Mouse (Mus musculus): ENCODE measurements around the gene Itgb3bp. TPM values are rescaled to one million over a fixed set of nuclear protein-coding genes. Genes with fewer than 3 reads are reported as not detected.

The Itgb3bp gene
- 25.1 and 26.8 TPM in 2 replicates for polyA plus RNA-seq (2015; fragmentation: Nextera tagmentation; extraction: Ambion mirVana)

DNA sequence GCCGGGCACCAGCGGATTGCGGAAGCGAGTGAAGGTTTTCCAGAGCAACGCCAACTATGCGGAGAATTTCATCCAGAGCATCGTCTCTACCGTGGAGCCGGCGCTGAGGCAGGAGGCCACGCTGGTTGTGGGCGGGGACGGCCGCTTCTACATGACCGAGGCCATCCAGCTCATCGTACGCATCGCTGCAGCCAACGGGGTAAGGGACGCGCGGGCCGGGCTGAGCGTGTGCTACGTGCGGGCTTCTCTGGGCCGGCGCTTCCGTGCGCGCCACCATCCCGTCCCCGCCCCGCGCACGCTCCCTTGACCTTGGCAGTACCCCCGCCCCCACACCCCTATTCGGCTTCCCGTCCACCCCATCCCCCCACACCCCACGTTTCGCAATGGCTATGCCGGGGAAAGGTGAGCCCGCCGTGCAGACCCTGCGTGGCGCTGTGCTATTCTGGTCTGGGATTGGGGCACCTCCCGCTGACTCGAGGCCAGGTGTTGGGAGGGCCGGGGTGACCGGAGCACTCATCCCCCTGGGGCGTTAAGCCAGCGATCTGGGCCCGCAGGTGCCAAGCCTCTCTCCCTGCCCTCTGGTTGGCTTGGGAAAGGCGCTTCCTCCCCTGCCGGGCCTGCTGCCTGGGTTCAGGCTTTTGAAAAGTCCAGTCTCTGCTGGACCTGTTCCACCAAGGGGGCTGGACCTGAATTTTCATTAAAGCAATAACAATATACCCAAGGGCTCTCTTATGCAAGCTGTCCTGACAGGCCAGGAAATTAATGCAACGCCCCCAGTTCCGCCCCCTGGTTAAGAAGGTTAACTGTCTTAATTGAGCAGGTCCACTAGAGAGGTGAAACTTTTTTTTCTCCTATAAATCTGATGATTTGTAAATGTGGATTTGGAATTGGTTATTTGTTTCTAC lies at the start of gene Itgb3bp:
Itgb3bp (minus strand) TSS at position 201 of the 905 bp plus-strand sequence.
- Histone ChIP-seq H3K36me3 (no peaks in the 10 kb centered on the region), H3K9me3 (no peaks in the 10 kb centered on the region), H3K4me3 (replicated peaks) (peak within 1 kb of the TSS; percentile 59), H3K27ac (peak within 1 kb of the TSS; percentile 82), H3K4me2 (replicated peaks) (peak within 1 kb of the TSS; percentile 88), H3K4me1 (replicated peaks) (peaks cover 11% of the 10 kb centered on the region; the same call in 1 of the 2 replicates), H3K9ac (replicated peaks) (peak within 1 kb of the TSS; percentile 79), H3K27me3 (no peaks in the 10 kb centered on the region)
- ATAC-seq: peak; percentile 96
- under 1% methylated on average over 56 of the region's 57 CpGs for WGBS

DNA sequence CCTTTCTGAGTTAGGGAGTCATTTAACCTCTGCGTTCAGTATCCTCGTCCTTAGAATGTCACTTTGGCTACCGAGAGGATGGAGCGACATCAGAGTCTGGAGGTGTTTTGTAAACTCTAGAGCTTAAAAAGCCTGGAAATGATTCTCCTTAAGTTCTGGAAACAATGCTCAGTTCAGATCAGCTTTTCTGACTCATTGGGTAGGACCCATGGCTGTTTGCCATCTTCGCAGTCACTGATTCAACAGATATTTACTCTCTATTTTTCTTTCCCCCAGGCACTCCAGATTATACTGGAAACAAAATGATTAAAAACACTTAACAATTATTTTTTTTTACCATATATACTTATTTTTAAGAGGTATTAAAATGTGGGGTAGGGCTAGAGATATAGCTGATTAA lies 49.7 kb upstream of the Itgb3bp start:
- no peaks in the 10 kb centered on the region for H3K36me3 ChIP-seq
- H3K4me2 ChIP-seq (replicated peaks): no peak overlapping the region
- H3K9me3 ChIP-seq: no peaks in the 10 kb centered on the region
- H3K27ac ChIP-seq: no peak overlapping the region
- no peak for ATAC-seq
- H3K4me3 ChIP-seq (replicated peaks): no peak overlapping the region
- H3K27me3 ChIP-seq: no peaks in the 10 kb centered on the region
- no peak overlapping the region for H3K9ac ChIP-seq (replicated peaks)
- WGBS: 91% methylated on average over 5 of the region's 5 CpGs
- peaks cover under 1% of the 10 kb centered on the region; the same call in 1 of the 2 replicates for H3K4me1 ChIP-seq (replicated peaks)

DNA sequence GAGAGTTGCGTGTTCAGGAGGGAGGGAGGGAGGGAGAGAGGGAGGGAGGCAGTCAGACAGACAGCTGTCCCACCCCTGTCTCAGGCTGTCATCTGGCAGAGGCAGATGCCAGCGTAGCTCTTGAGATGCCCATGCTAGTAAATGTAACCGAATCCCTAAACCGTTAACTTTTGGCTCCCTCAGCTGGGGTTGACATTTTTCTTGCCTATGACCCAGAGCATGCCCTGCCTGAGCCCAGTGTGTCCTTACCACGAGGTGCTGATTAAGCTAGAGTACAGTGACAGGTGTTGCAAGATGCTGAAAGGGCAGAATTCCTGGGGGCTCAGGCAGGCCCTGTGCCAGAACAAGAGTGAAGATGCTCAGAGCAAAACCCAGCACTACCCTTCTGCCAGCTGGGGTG lies 44.8 kb upstream of the Itgb3bp start:
- Histone ChIP-seq H3K4me2 (replicated peaks) (no peak overlapping the region), H3K27me3 (no peaks in the 10 kb centered on the region), H3K9ac (replicated peaks) (no peak overlapping the region), H3K4me1 (replicated peaks) (no peaks in the 10 kb centered on the region), H3K4me3 (replicated peaks) (no peak overlapping the region), H3K27ac (no peak overlapping the region), H3K9me3 (no peaks in the 10 kb centered on the region), H3K36me3 (0 out of 2 replicates have a peak, but pooled peaks cover 6% of the 10 kb centered on the region)
- no peak for ATAC-seq
- 84% methylated on average over 5 of the region's 5 CpGs for WGBS

DNA sequence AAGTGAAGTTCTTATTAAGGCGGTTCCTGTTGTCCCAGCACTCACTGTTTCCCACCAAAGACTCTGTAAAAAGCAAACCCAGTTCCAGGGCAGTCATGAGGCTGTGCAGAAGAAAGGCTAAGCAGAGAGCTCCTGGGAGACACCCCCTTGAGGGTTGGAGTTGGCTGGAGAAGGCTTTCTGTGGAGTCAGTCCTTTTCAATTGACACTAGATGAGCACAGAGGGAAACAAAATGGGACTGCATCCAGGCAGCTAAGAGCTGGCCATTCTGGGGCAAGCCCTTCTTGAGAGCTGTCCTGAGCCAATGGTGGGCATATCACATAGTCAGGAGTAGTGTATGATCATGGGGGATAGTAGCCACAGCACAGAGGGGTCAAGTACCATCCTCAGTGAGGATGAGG lies 44.3 kb upstream of the Itgb3bp start:
- no peaks in the 10 kb centered on the region for H3K27me3 ChIP-seq
- no peak overlapping the region for H3K27ac ChIP-seq
- H3K9me3 ChIP-seq: no peaks in the 10 kb centered on the region
- H3K36me3 ChIP-seq: 0 out of 2 replicates have a peak, but pooled peaks cover 6% of the 10 kb centered on the region
- no peak overlapping the region for H3K9ac ChIP-seq (replicated peaks)
- no peak for ATAC-seq
- 97% methylated on average over 1 of the region's 1 CpGs for WGBS
- H3K4me2 ChIP-seq (replicated peaks): no peak overlapping the region
- H3K4me1 ChIP-seq (replicated peaks): no peaks in the 10 kb centered on the region
- no peak overlapping the region for H3K4me3 ChIP-seq (replicated peaks)

DNA sequence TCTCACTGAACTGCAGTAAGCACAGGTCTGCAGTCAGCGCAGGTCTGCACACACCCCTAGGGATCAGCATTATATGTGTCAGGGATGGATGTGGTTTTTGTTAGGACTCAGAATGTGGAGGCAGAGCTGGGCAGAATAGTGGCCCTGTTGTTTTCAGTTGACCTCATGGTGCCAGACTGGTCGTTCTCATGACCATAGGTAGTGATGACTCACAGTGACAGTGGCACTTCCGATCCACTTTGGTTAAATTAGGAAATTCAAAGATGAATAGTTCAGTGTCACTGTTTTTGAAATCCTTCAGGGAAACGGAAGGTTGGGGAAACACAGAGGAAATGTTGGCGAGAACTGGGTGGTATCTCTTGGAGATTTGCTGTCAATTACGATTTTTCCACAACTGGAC lies 43.3 kb upstream of the Itgb3bp start:
- Histone ChIP-seq H3K4me2 (replicated peaks) (no peak overlapping the region), H3K4me3 (replicated peaks) (no peak overlapping the region), H3K36me3 (0 out of 2 replicates have a peak, but pooled peaks cover 6% of the 10 kb centered on the region), H3K9me3 (no peaks in the 10 kb centered on the region), H3K27ac (no peak overlapping the region), H3K27me3 (no peaks in the 10 kb centered on the region), H3K9ac (replicated peaks) (no peak overlapping the region), H3K4me1 (replicated peaks) (no peaks in the 10 kb centered on the region)
- WGBS: 88% methylated on average over 6 of the region's 6 CpGs
- ATAC-seq: no peak

DNA sequence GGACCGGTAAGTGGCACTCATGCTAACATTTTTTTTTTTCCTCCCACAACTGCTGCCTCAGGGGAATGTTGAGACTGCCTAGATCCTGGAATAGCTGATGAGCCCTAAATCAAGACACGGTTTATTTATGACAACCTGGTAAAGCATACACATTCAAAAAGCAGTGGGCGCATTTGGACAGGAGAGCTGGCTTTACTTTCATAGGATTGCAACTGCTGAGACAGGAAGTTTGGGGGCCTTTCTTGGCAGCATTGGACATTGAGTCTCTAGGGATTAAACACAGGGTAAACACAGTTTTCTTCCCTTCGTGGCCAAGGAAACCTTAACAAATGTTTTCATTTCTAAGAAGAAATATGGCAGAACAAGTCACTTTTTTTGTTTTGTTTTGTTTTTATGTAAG lies 40.5 kb upstream of the Itgb3bp start:
- H3K9me3 ChIP-seq: no peaks in the 10 kb centered on the region
- H3K27ac ChIP-seq: no peak overlapping the region
- 0 out of 2 replicates have a peak, but pooled peaks cover 6% of the 10 kb centered on the region for H3K36me3 ChIP-seq
- no peak overlapping the region for H3K4me3 ChIP-seq (replicated peaks)
- H3K4me1 ChIP-seq (replicated peaks): no peaks in the 10 kb centered on the region
- no peak overlapping the region for H3K4me2 ChIP-seq (replicated peaks)
- no peak overlapping the region for H3K9ac ChIP-seq (replicated peaks)
- WGBS: 82% methylated on average over 4 of the region's 4 CpGs
- ATAC-seq: no peak
- no peaks in the 10 kb centered on the region for H3K27me3 ChIP-seq

DNA sequence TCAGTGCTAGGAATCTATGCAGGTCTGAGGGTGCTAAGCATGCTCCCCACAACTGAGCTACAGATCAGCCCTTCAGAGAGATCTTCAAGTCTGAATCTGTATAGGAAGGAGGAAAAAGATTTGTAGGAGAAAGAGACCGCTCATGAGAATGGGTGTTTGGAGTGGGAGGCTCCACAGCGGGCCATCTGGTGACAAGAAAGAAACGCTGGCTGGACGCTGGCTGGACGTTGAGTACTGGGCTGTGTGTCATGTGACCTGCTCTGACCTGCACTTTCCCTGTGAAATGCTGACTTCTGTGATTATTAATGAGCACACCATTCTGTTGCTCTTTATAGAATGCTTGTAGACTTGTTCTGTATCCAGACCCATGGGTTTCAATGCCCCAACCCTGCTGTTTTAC lies 39.7 kb upstream of the Itgb3bp start:
- Histone ChIP-seq H3K4me2 (replicated peaks) (no peak overlapping the region), H3K9me3 (no peaks in the 10 kb centered on the region), H3K4me1 (replicated peaks) (no peaks in the 10 kb centered on the region), H3K36me3 (peaks cover 10% of the 10 kb centered on the region), H3K27me3 (no peaks in the 10 kb centered on the region), H3K27ac (no peak overlapping the region), H3K4me3 (replicated peaks) (no peak overlapping the region), H3K9ac (replicated peaks) (no peak overlapping the region)
- WGBS: 50% methylated on average over 5 of the region's 5 CpGs
- ATAC-seq: no peak

DNA sequence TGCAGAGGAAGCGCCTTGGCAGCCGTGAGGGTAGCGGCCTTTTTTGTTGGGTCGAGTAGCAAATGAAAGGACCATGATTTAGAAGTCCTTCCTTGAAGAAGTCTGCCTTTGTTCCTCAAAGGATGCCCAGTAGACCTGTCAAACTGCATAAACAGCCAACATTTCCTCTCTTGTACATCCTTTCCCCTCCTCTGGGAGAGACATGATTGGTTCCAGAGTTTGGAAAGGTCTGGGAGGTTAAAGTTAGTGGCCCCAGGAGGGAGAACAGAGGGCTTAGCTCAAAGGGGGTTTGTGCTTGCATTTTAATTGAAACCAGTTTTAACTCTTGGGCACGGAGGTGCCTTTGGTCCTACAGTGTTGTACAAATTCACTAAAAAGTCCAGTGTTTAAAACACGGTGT lies 36.9 kb upstream of the Itgb3bp start:
- no peak for ATAC-seq
- Histone ChIP-seq H3K9me3 (no peaks in the 10 kb centered on the region), H3K4me2 (replicated peaks) (no peak overlapping the region), H3K27ac (no peak overlapping the region), H3K36me3 (peaks cover 14% of the 10 kb centered on the region), H3K4me1 (replicated peaks) (no peaks in the 10 kb centered on the region), H3K27me3 (no peaks in the 10 kb centered on the region), H3K9ac (replicated peaks) (no peak overlapping the region), H3K4me3 (replicated peaks) (no peak overlapping the region)
- WGBS: 85% methylated on average over 6 of the region's 6 CpGs

DNA sequence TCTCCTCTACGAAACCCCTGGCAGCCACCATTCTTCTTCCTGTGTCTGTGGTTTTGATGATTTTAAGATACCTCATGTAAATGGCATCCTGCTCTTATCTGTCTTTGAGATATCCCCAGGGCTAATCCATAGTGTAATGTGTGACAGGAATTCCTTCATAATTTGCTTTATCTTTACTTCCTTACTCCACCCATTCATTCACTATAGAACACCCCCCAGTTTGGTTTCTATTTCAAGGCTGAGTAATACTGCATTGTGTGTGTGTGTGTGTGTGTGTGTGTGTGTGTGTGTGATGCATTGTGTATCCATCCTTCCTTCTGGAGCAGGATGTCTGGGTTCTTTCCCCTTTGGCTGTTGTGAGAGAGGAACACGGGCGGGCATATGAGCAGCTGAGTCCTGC lies 29.7 kb upstream of the Itgb3bp start:
- Histone ChIP-seq H3K27ac (no peak overlapping the region), H3K4me3 (replicated peaks) (no peak overlapping the region), H3K9me3 (no peaks in the 10 kb centered on the region), H3K27me3 (no peaks in the 10 kb centered on the region), H3K4me2 (replicated peaks) (no peak overlapping the region), H3K36me3 (peaks cover 10% of the 10 kb centered on the region), H3K4me1 (replicated peaks) (no peaks in the 10 kb centered on the region), H3K9ac (replicated peaks) (no peak overlapping the region)
- 83% methylated on average over 3 of the region's 3 CpGs for WGBS
- no peak for ATAC-seq

DNA sequence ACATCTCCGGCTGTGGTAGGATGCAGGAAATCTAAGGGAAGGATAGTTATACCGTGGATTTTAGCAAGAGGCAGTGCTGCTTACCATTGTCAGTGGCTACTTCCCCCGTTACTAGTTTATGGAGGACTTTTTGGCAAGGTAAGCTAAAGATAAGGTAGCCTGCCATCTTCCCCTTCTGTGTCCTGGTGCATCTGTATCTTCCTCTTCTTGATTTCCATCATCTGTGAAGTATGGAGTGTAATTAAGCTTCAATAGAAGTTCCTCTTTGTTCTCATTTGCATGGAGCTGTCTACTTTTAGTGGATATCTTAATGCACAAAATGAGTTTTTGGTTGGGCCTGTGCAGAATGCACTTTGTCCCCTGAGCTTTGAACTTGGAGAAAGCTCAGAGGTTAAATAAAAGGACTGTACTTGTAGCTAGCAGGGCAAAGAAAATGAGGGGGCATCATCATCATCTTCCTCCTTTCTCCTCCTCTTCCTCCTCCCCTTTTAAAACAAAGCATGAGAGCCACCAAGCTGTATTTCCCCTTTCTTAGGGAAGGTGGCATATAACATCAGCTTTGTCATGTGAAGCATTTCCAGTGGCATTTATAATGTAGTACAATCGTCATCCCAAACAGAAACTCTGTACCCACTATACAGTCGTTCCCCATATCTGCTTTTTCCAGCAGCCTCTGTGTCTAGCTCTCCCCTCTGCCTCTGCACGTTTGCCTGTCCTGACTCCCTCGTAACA lies 28.6 kb upstream of the Itgb3bp start:
- H3K9me3 ChIP-seq: no peaks in the 10 kb centered on the region
- H3K9ac ChIP-seq (replicated peaks): no peak overlapping the region
- no peaks in the 10 kb centered on the region for H3K27me3 ChIP-seq
- 73% methylated on average over 7 of the region's 7 CpGs for WGBS
- no peaks in the 10 kb centered on the region; the same call in 1 of the 2 replicates for H3K36me3 ChIP-seq
- no peak overlapping the region for H3K27ac ChIP-seq
- H3K4me3 ChIP-seq (replicated peaks): no peak overlapping the region
- no peak overlapping the region for H3K4me2 ChIP-seq (replicated peaks)
- ATAC-seq: no peak
- no peaks in the 10 kb centered on the region for H3K4me1 ChIP-seq (replicated peaks)

DNA sequence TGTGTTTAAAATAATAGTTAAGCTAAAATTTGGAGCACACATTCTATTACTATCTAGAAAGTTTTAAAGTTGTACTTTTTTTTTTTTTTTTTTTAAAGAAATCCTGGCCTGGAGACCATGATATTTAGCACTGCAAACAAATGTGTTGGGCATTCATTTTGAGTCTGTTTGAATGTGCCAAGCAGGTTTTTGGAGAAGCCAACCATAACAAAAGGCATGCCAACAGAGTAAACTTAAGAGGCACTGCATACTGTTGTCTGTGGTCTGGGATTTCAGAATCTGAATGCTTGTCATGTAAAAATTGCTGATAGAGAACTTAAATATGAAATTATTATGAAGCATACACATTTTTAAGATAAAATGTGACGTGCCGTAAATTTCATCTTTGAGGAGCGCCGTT lies 27.6 kb upstream of the Itgb3bp start:
- Histone ChIP-seq H3K27me3 (no peaks in the 10 kb centered on the region), H3K27ac (no peak overlapping the region), H3K9ac (replicated peaks) (no peak overlapping the region), H3K9me3 (no peaks in the 10 kb centered on the region), H3K4me3 (replicated peaks) (no peak overlapping the region), H3K4me1 (replicated peaks) (no peaks in the 10 kb centered on the region), H3K4me2 (replicated peaks) (no peak overlapping the region), H3K36me3 (no peaks in the 10 kb centered on the region)
- ATAC-seq: no peak
- 85% methylated on average over 4 of the region's 4 CpGs for WGBS

DNA sequence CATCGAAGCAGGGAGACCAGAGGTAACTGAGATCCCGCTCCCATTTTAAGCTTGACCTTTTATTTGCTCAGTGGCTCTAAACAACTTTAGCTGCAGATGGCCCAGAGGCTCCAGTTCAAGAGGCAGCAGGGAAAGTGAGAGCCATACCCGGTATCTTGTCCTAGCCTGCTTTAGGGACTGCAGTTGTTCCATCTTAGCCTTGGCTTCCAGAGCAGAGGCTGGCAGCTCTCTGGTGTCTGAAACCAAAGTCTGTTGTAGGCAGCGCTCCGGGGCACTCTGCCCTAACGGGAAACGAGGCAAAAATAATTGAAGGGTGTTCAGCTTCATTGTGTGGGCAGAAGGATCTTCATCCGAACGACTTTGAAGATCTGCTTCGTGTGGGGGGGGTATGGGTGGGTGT lies 25.8 kb upstream of the Itgb3bp start:
- no peak for ATAC-seq
- Histone ChIP-seq H3K4me1 (replicated peaks) (no peaks in the 10 kb centered on the region), H3K27me3 (no peaks in the 10 kb centered on the region), H3K9ac (replicated peaks) (no peak overlapping the region), H3K9me3 (no peaks in the 10 kb centered on the region), H3K36me3 (no peaks in the 10 kb centered on the region), H3K4me2 (replicated peaks) (no peak overlapping the region), H3K4me3 (replicated peaks) (no peak overlapping the region), H3K27ac (no peak overlapping the region)
- WGBS: 90% methylated on average over 10 of the region's 10 CpGs
